Mouse (Mus musculus) spleen, adult 18-20 months (tissue): ENCODE measurements around the gene Usp18.

Experiments used
- DNase-seq, 2 experiments: peaks; one replicate each; pipeline ENCODE4 v3.0.0; 2022; ENCODE audit warnings: mixed read lengths in 2 of 2

The Usp18 gene

GRCm38 (mm10) chr6:121226043-121226442, 19.7 kb upstream of the Usp18 start:
- DNase-seq = no peak

- DNase-seq = no peak
Measured at GRCm38 (mm10) chr6:121226744-121227143, 19.0 kb upstream of the Usp18 start.

- DNase-seq = no peak
Measured at GRCm38 (mm10) chr6:121228421-121228820, 17.3 kb upstream of the Usp18 start.

- DNase-seq = no peak
Measured at GRCm38 (mm10) chr6:121232652-121233051, 13.1 kb upstream of the Usp18 start.

GRCm38 (mm10) chr6:121236386-121236785, 9.3 kb upstream of the Usp18 start:
- DNase-seq = no peak

GRCm38 (mm10) chr6:121238209-121238608, 7.5 kb upstream of the Usp18 start:
- no peak for DNase-seq

- DNase-seq = no peak
Measured at GRCm38 (mm10) chr6:121241780-121242179, 3.9 kb upstream of the Usp18 start.

- DNase-seq = no peak
Measured at GRCm38 (mm10) chr6:121243161-121243560, 2.5 kb upstream of the Usp18 start.

- DNase-seq = no peak
Measured at GRCm38 (mm10) chr6:121246037-121246361, 293 bp downstream of the Usp18 start.

- no peak for DNase-seq
Measured at GRCm38 (mm10) chr6:121250406-121250805, 4.7 kb downstream of the Usp18 start.

GRCm38 (mm10) chr6:121251256-121251655, 5.5 kb downstream of the Usp18 start:
- no peak for DNase-seq

- DNase-seq = peak; percentile 52 to 80
Measured at GRCm38 (mm10) chr6:121260548-121260947, 14.8 kb downstream of the Usp18 start.

- no peak for DNase-seq
Measured at GRCm38 (mm10) chr6:121261233-121261632, 15.5 kb downstream of the Usp18 start.

- no peak for DNase-seq
Measured at GRCm38 (mm10) chr6:121262004-121262403, 16.3 kb downstream of the Usp18 start.

GRCm38 (mm10) chr6:121262496-121262895, 16.8 kb downstream of the Usp18 start:
- no peak for DNase-seq

- no peak for DNase-seq
Measured at GRCm38 (mm10) chr6:121270156-121270555, 24.4 kb downstream of the Usp18 start.

GRCm38 (mm10) chr6:121271707-121272074, 26.0 kb downstream of the Usp18 start:
- DNase-seq = no peak

GRCm38 (mm10) chr6:121272075-121272800, 26.5 kb downstream of the Usp18 start:
- DNase-seq = peak; percentile 60 to 72

- peak in 1 of 2 experiments; percentile 53 for DNase-seq
Measured at GRCm38 (mm10) chr6:121274356-121274755, 28.6 kb downstream of the Usp18 start.

- no peak for DNase-seq
Measured at GRCm38 (mm10) chr6:121284132-121284531, 38.4 kb downstream of the Usp18 start.

GRCm38 (mm10) chr6:121299317-121299716, 53.6 kb downstream of the Usp18 start:
- no peak for DNase-seq

GRCm38 (mm10) chr6:121299954-121300353, 54.2 kb downstream of the Usp18 start, which contains the start of gene Slc6a13:
TSS of gene Slc6a13 (plus strand) at chr6:121300227.
- DNase-seq = no peak

- DNase-seq = no peak
Measured at GRCm38 (mm10) chr6:121300504-121300903, 54.8 kb downstream of the Usp18 start.

- DNase-seq = no peak
Measured at GRCm38 (mm10) chr6:121303466-121304220, 57.9 kb downstream of the Usp18 start.
